In the genomic region with DNA sequence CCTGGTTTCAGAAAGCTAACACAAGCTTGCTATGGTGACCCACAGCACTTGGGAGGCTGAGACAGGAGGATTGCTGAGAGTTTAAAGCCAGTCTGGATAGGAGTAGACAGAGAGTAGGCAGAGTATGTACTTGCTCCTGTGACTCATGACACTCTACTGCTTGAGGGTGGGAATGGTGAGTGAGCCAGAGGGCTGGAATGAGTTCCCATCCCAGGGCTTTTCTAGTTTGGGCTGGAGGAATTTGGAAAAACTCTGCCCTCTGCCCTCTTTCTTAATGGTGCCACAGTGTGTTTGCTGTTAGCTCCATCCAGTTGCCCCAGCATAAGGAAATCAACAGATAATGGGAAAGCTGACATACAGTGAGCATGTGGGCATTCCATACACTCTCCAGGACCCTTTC, we compare ENCODE assay signal across 19 mouse cellular contexts. TPM values are rescaled to one million over a fixed set of nuclear protein-coding genes. Genes with fewer than 3 reads are reported as not detected.
"Had no signal": no experiment of that assay in that cellular context is flagged by ENCODE, and none has a peak within 500 bp of the region (broad histone marks: within the 10 kb centered on the region; RNA-seq: fewer than 3 reads in every experiment).

No protein-coding gene starts in this region.

- H3K27me3 ChIP-seq: lung, embryonic 15.5 days; megakaryocyte, embryonic 14.5 days; midbrain, embryonic 13.5 days; midbrain, embryonic 15.5 days; neural tube, embryonic 12.5 days; stomach, embryonic 15.5 days had no signal

- H3K4me3 ChIP-seq: lung, embryonic 15.5 days; megakaryocyte, embryonic 14.5 days; midbrain, embryonic 13.5 days; midbrain, embryonic 15.5 days; neural tube, embryonic 12.5 days; stomach, embryonic 15.5 days had no signal

- H3K27ac ChIP-seq: lung, embryonic 15.5 days; macrophage; midbrain, embryonic 13.5 days; midbrain, embryonic 15.5 days; neural tube, embryonic 12.5 days; stomach, embryonic 15.5 days; stomach, postnatal 0 days had no signal

- H3K4me2 ChIP-seq: lung, embryonic 15.5 days; midbrain, embryonic 11.5 days; midbrain, embryonic 13.5 days; midbrain, embryonic 15.5 days; neural tube, embryonic 12.5 days; stomach, embryonic 15.5 days had no signal

- DNase-seq: liver, postnatal 0 days; lung, adult 2 months; lung, postnatal 14 days; lung, postnatal 36 days; right cerebral cortex, postnatal 14 days; thymus, adult 2 months; thymus, postnatal 14 days; thymus, postnatal 36 days had no signal

- ATAC-seq: liver, postnatal 0 days; lung, postnatal 0 days; midbrain, embryonic 13.5 days; midbrain, embryonic 15.5 days had no signal

- H3K36me3 ChIP-seq: midbrain, embryonic 13.5 days; midbrain, embryonic 15.5 days; neural tube, embryonic 12.5 days; stomach, embryonic 15.5 days had no signal

- H3K9ac ChIP-seq: liver, postnatal 0 days; lung, embryonic 15.5 days; midbrain, embryonic 13.5 days; midbrain, embryonic 15.5 days; neural tube, embryonic 12.5 days; stomach, embryonic 15.5 days had no signal

- H3K9me3 ChIP-seq: lung, embryonic 15.5 days; megakaryocyte, embryonic 14.5 days; midbrain, embryonic 13.5 days; midbrain, embryonic 15.5 days; neural tube, embryonic 12.5 days; stomach, embryonic 15.5 days had no signal

- H3K4me1 ChIP-seq: lung, embryonic 15.5 days; megakaryocyte, embryonic 14.5 days; midbrain, embryonic 13.5 days; midbrain, embryonic 15.5 days; neural tube, embryonic 12.5 days; stomach, embryonic 15.5 days had no signal

RNA-seq across cellular contexts. Expression of a gene that starts 42.6 kb away (rescaled TPM):
- total RNA-seq: monocyte, adult 5-6 weeks had no signal
